Mouse (Mus musculus) liver, adult 2 months (tissue): ENCODE measurements around the gene 2010003K11Rik. TPM values are rescaled to one million over a fixed set of nuclear protein-coding genes. Genes with fewer than 3 reads are reported as not detected.
A peak's percentile ranks its signal among the peaks of the same experiment; 100 is the strongest.

Source experiments
- DNase-seq: peaks from one replicate; pipeline ENCODE4 v3.0.0-alpha.2; 2011; ENCODE audit warnings: low read depth, low spot score; ENCODE audit errors: extremely low read depth
- H3K27ac ChIP-seq: fragments of 200-500 bp; replicated peaks from 2 replicates; pipeline ENCODE4 v1.5.1; 2012; ENCODE audit warnings: low read depth, mild to moderate bottlenecking, control low read depth, inconsistent platforms, low read length; ENCODE audit not compliant: insufficient read depth
- H3K27me3 ChIP-seq: fragments of 200-500 bp; 2 replicates; pipeline ENCODE4 v1.6.1; 2012; ENCODE audit warnings: mild to moderate bottlenecking, moderate library complexity, low read length, inconsistent platforms; ENCODE audit not compliant: control insufficient read depth, insufficient read depth
- H3K36me3 ChIP-seq: fragments of 200-500 bp; 2 replicates; pipeline ENCODE4 v1.6.1; 2012; ENCODE audit warnings: low read length, inconsistent platforms; ENCODE audit not compliant: control insufficient read depth, insufficient read depth
- H3K4me1 ChIP-seq: fragments of 200-500 bp; 2 replicates; pipeline ENCODE4 v1.6.1; 2011; ENCODE audit warnings: low read length; ENCODE audit not compliant: control insufficient read depth, insufficient read depth
- H3K4me3 ChIP-seq: fragments of 200-500 bp; 2 replicates; pipeline ENCODE4 v1.5.1; 2011; ENCODE audit warnings: low read depth, mild to moderate bottlenecking, control low read depth, low read length, moderate library complexity; ENCODE audit not compliant: insufficient read depth
- H3K79me2 ChIP-seq: fragments of 200-500 bp; 2 replicates; pipeline ENCODE4 v1.6.1; 2012; ENCODE audit warnings: inconsistent platforms, mild to moderate bottlenecking, low read length, moderate library complexity; ENCODE audit not compliant: control insufficient read depth, insufficient read depth
- H3K9ac ChIP-seq: fragments of 200-500 bp; 2 replicates; pipeline ENCODE4 v1.6.1; 2012; ENCODE audit warnings: low read depth, mild to moderate bottlenecking, control low read depth, inconsistent platforms, low read length
- CTCF ChIP-seq: fragments of 200-500 bp; IDR thresholded peaks from 2 replicates; pipeline ENCODE4 v1.5.1; 2011; ENCODE audit warnings: low read depth, low read length, control low read depth
- POLR2A ChIP-seq: fragments of 200-500 bp; IDR thresholded peaks from 2 replicates; pipeline ENCODE4 v1.6.1; 2011; ENCODE audit warnings: low read length, control low read depth; ENCODE audit not compliant: insufficient read depth; ENCODE audit errors: extremely low read depth
- WGBS: fragments of 180-500 bp; shearing (Covaris S2); methylation state at CpG from one replicate; pipeline ENCODE4 v1.1.7; 2018; 5-methylcytosine and 5-hydroxymethylcytosine counted together
- polyA plus RNA-seq: library from polyadenylated mRNA; depleted of rRNA; stranded (reverse); fragments of >200 nt; gene quantifications from 2 replicates; pipeline ENCODE4 v1.2.3, GENCODE M21; 2012; rRNA removed
- total RNA-seq: library from RNA; depleted of rRNA; stranded (reverse); fragments of >200 nt; gene quantifications from 2 replicates; pipeline ENCODE4 v1.2.3, GENCODE M21; 2014; rRNA removed

The 2010003K11Rik gene
- total RNA-seq (6.3 and 6.6 TPM in 2 replicates), polyA plus RNA-seq (5.4 and 7.5 TPM in 2 replicates)

GRCm38 (mm10) chr19:4498062-4498933 is at the start of gene 2010003K11Rik:
Gene 2010003K11Rik, minus strand, starts transcription at chr19:4498583.
- Histone ChIP-seq H3K36me3 (no peaks in the 10 kb centered on the region), H3K4me3 (peak within 1 kb of the TSS; percentile 61), H3K9ac (peak within 1 kb of the TSS; percentile 83), H3K27me3 (no peaks in the 10 kb centered on the region), H3K4me1 (peaks cover 20% of the 10 kb centered on the region), H3K79me2 (no peaks in the 10 kb centered on the region), H3K27ac (peak within 1 kb of the TSS; percentile 99)
- 24% methylated on average over 16 of the region's 16 CpGs for WGBS
- peak; percentile 90 for DNase-seq
- TF ChIP-seq CTCF (no peak), POLR2A (0 out of 2 replicates have a peak, but pooled peaks have one; percentile 21)

- Histone ChIP-seq H3K79me2 (peaks cover 20% of the 10 kb centered on the region; the same call in 1 of the 2 replicates), H3K9ac (no peak overlapping the region), H3K4me3 (no peak overlapping the region), H3K27me3 (no peaks in the 10 kb centered on the region), H3K36me3 (peaks cover 3% of the 10 kb centered on the region; the same call in 1 of the 2 replicates), H3K4me1 (peaks cover 16% of the 10 kb centered on the region), H3K27ac (no peak overlapping the region)
- WGBS, result 86% methylated on average over 6 of the region's 6 CpGs
- TF ChIP-seq CTCF, result no peak
- no peak for TF ChIP-seq POLR2A
- DNase-seq, result no peak
Observed at GRCm38 (mm10) chr19:4547801-4548200, 49.4 kb upstream of the 2010003K11Rik start.

GRCm38 (mm10) chr19:4545841-4546240 is 47.5 kb upstream of the 2010003K11Rik start:
- peak overlapping the region; percentile 72 for H3K27ac ChIP-seq
- no peak for TF ChIP-seq CTCF
- peaks cover 6% of the 10 kb centered on the region; the same call in 1 of the 2 replicates for H3K36me3 ChIP-seq
- H3K4me1 ChIP-seq, result peaks cover 16% of the 10 kb centered on the region
- no peaks in the 10 kb centered on the region for H3K27me3 ChIP-seq
- peak; percentile 87 for DNase-seq
- H3K9ac ChIP-seq, result no peak overlapping the region
- H3K79me2 ChIP-seq, result peaks cover 22% of the 10 kb centered on the region; the same call in 1 of the 2 replicates
- 27% methylated on average over 6 of the region's 6 CpGs for WGBS
- no peak overlapping the region for H3K4me3 ChIP-seq

GRCm38 (mm10) chr19:4545091-4545490 is 46.7 kb upstream of the 2010003K11Rik start:
- Histone ChIP-seq H3K27ac (peak overlapping the region; percentile 72), H3K9ac (no peak overlapping the region), H3K4me3 (no peak overlapping the region), H3K4me1 (peaks cover 16% of the 10 kb centered on the region), H3K27me3 (no peaks in the 10 kb centered on the region), H3K79me2 (peaks cover 27% of the 10 kb centered on the region; the same call in 1 of the 2 replicates), H3K36me3 (peaks cover 11% of the 10 kb centered on the region; the same call in 1 of the 2 replicates)
- no peak for TF ChIP-seq CTCF
- TF ChIP-seq POLR2A, result no peak
- WGBS, result 41% methylated on average over 4 of the region's 4 CpGs
- DNase-seq, result peak; percentile 70

GRCm38 (mm10) chr19:4542081-4542480 is 43.7 kb upstream of the 2010003K11Rik start:
- Histone ChIP-seq H3K9ac (no peak overlapping the region), H3K36me3 (peaks cover 8% of the 10 kb centered on the region; the same call in 1 of the 2 replicates), H3K79me2 (peaks cover 24% of the 10 kb centered on the region; the same call in 1 of the 2 replicates), H3K27me3 (no peaks in the 10 kb centered on the region), H3K27ac (no peak overlapping the region), H3K4me1 (peaks cover 15% of the 10 kb centered on the region), H3K4me3 (no peak overlapping the region)
- no peak for DNase-seq
- TF ChIP-seq POLR2A (no peak), CTCF (no peak)

GRCm38 (mm10) chr19:4540992-4541391 is 42.6 kb upstream of the 2010003K11Rik start:
- peaks cover 21% of the 10 kb centered on the region; the same call in 1 of the 2 replicates for H3K79me2 ChIP-seq
- no peak for DNase-seq
- H3K4me3 ChIP-seq, result no peak overlapping the region
- no peak for TF ChIP-seq POLR2A
- no peak for TF ChIP-seq CTCF
- no peak overlapping the region for H3K9ac ChIP-seq
- no peak overlapping the region for H3K27ac ChIP-seq
- WGBS, result 96% methylated on average over 3 of the region's 3 CpGs
- H3K36me3 ChIP-seq, result peaks cover 8% of the 10 kb centered on the region; the same call in 1 of the 2 replicates
- H3K4me1 ChIP-seq, result peaks cover 14% of the 10 kb centered on the region
- no peaks in the 10 kb centered on the region for H3K27me3 ChIP-seq
